Mouse (Mus musculus) small intestine, adult 2 months (tissue): ENCODE results near the gene Gm26602.

Source experiments
- CTCF ChIP-seq: fragments of 200-500 bp; IDR thresholded peaks from 2 replicates; pipeline ENCODE4 v1.5.1; 2012; ENCODE audit warnings: low read depth, mild to moderate bottlenecking, control low read depth, inconsistent platforms, low read length, moderate library complexity, mixed read lengths; ENCODE audit not compliant: insufficient replicate concordance, insufficient read length; ENCODE audit errors: extremely low read depth
- POLR2A ChIP-seq: fragments of 200-500 bp; IDR thresholded peaks from 2 replicates; pipeline ENCODE4 v1.6.1; 2012; ENCODE audit warnings: low read depth, mild to moderate bottlenecking, control low read depth, inconsistent platforms, low read length, moderate library complexity

DNA sequence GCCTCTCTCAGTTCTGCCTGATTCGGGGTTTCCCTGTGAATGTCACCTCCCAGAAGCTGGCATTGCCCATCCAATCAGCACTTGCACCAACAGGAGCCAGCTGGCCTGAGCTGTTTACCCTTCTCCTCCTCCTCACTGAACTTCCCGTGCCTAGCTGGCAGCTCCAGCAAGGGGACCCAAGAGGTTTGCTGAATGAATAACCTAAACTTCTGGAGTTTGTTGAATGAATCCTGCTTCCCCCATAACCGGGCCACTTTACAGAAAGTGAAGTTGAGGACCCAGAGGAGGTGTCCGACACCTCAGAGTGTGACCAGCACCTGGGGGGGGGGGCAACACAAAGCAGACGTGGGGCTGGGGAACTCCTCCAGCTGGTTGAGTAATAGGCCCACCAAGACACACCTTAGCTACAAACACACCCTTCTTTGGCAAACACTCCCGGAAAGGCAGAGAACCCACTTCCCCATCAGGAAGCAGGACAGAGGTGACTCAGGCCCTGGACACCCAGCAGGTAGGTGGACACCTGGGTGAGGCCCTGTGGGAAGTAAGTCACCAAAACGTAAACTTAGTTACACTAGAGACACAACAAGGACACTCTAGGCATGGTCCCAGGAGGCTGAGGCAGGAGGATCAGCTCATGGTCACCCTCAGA lies 4.4 kb downstream of the Gm26602 start:
- TF ChIP-seq POLR2A = no peak
- no peak for TF ChIP-seq CTCF
